26 mouse cellular contexts compared by ENCODE assay signal in the genomic region with DNA sequence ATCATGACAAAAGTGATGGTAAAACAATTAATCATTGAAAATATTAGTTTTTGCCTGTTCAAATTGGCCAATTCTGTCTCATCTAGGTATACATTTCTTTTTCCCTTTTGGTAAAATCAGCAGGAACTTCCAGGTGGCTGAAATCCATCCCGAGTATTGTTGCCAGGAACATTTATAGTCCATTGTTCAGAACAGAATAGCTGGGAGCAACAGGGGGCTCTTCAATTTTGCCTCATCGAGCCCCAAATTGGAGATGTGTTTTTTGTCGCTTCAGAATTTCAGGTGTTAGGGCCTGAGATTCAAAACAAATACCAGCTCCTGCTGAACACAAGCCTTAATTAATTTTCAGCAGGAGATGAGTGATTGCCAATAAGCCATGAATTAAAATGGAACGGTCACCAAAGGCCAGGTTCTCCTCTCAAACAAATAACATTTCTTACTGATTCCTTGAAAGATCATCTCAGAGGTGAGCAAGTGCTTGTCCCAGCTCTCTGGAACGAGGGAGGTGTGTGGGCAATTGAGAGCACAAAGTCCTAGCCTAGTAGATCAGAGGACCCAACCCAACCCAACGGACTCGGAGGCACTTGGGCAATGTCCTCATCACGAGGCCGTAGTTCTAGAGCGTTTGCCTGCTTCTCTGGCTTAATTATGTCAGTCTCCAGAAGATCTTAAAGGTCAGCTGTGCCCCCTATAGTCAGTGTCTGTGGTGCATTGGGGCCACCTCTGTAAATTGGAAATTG.
DNase-seq lines count a peak whose midpoint lies in the region; ATAC-seq and TF ChIP-seq lines count a peak whose summit lies in the region.
"Had no signal": no experiment of that assay in that cellular context is flagged by ENCODE, and none has a peak within 500 bp of the region (broad histone marks: within the 10 kb centered on the region; RNA-seq: fewer than 3 reads in every experiment).

No protein-coding gene starts in this region.

- ATAC-seq in intestine, postnatal 0 days, result peak; percentile 80
- ATAC-seq: forebrain, embryonic 14.5 days; liver, postnatal 0 days; midbrain, embryonic 16.5 days had no signal

- H3K27me3 ChIP-seq in kidney, adult 2 months (replicated peaks; ENCODE audit: control insufficient read depth, insufficient read depth, low read length), result no peaks in the 10 kb centered on the region; the same call in 1 of the 2 replicates
- no peaks in the 10 kb centered on the region for H3K27me3 ChIP-seq in intestine, postnatal 0 days (replicated peaks; ENCODE audit: control insufficient read depth, insufficient read depth, low read length)
- H3K27me3 ChIP-seq: embryonic facial prominence, embryonic 15.5 days; neural tube, embryonic 15.5 days had no signal

- no peak for TF ChIP-seq POLR2A in kidney, adult 2 months (IDR thresholded peaks at IDR 0.05; ENCODE audit: low read depth, low read length)

- peak; percentile 28 for DNase-seq in cerebellum, adult 8-10 months
- DNase-seq in cerebellum, postnatal 14 days, result no peak
- peak; percentile 80 for DNase-seq in kidney, adult 2 months
- no peak for DNase-seq in kidney, postnatal 10 days
- peak; percentile 79 for DNase-seq in brain, adult 2 months (ENCODE audit: low read depth, low spot score)
- no peak for DNase-seq in embryo, embryonic 11 days
- DNase-seq: adrenal gland, postnatal 25 days; gastrocnemius, postnatal 10 days; heart, postnatal 4 days; liver; liver, postnatal 0 days; lung, postnatal 10 days; right cerebral cortex, adult 18-20 months; right cerebral cortex, postnatal 4 days; thymus, postnatal 14 days had no signal

- no peaks in the 10 kb centered on the region for H3K36me3 ChIP-seq in kidney, adult 2 months (ENCODE audit: control insufficient read depth, insufficient read depth, low read length)
- H3K36me3 ChIP-seq in intestine, postnatal 0 days (ENCODE audit: control insufficient read depth, insufficient read depth), result no peaks in the 10 kb centered on the region
- H3K36me3 ChIP-seq: embryonic facial prominence, embryonic 15.5 days; heart, embryonic 10.5 days; limb, embryonic 10.5 days; midbrain, embryonic 10.5 days; neural tube, embryonic 15.5 days had no signal

- TF ChIP-seq CTCF in kidney, adult 2 months (conservative IDR thresholded peaks at IDR 0.05; ENCODE audit: insufficient read depth, insufficient read length, low read depth, low read length), result no peak
- no peak; the same call in 1 of the 2 replicates for TF ChIP-seq CTCF in intestine, postnatal 0 days (IDR thresholded peaks at IDR 0.05; ENCODE audit: low read depth)

- H3K27ac ChIP-seq in kidney, adult 2 months (ENCODE audit: insufficient read depth, low read depth, low read length), result 0 out of 2 replicates have a peak overlapping the region, but pooled peaks have one; percentile 18
- no peak overlapping the region for H3K27ac ChIP-seq in intestine, postnatal 0 days (ENCODE audit: low read depth, low read length)
- H3K27ac ChIP-seq: embryonic facial prominence, embryonic 15.5 days; heart, embryonic 10.5 days; hindbrain, embryonic 14.5 days; kidney, postnatal 0 days; limb, embryonic 10.5 days; midbrain, embryonic 10.5 days; neural tube, embryonic 15.5 days had no signal

- H3K4me2 ChIP-seq in intestine, postnatal 0 days (replicated peaks; ENCODE audit: low read depth), result no peak overlapping the region
- H3K4me2 ChIP-seq: embryonic facial prominence, embryonic 15.5 days; hindbrain, embryonic 14.5 days; neural tube, embryonic 15.5 days had no signal

- H3K9ac ChIP-seq in intestine, postnatal 0 days (ENCODE audit: low read depth, low read length), result no peak overlapping the region
- H3K9ac ChIP-seq: embryonic facial prominence, embryonic 15.5 days; hindbrain, embryonic 14.5 days; liver, postnatal 0 days; neural tube, embryonic 15.5 days had no signal

- no peaks in the 10 kb centered on the region for H3K9me3 ChIP-seq in intestine, postnatal 0 days (ENCODE audit: control insufficient read depth)
- H3K9me3 ChIP-seq: embryonic facial prominence, embryonic 15.5 days; heart, embryonic 10.5 days; limb, embryonic 10.5 days; midbrain, embryonic 10.5 days; neural tube, embryonic 15.5 days had no signal

- 71% methylated on average over 10 of the region's 10 CpGs for WGBS in kidney, adult 2 months
- 63% methylated on average over 10 of the region's 10 CpGs for WGBS in intestine, postnatal 0 days

- no peak overlapping the region for H3K4me3 ChIP-seq in kidney, adult 2 months (ENCODE audit: insufficient read depth, low read depth, low read length)
- H3K4me3 ChIP-seq in intestine, postnatal 0 days (ENCODE audit: low read depth, low read length), result no peak overlapping the region
- H3K4me3 ChIP-seq: embryonic facial prominence, embryonic 15.5 days; heart, embryonic 10.5 days; limb, embryonic 10.5 days; midbrain, embryonic 10.5 days; myocyte; neural tube, embryonic 15.5 days had no signal

- H3K4me1 ChIP-seq in kidney, adult 2 months (ENCODE audit: control insufficient read depth, insufficient read depth, low read length), result peaks cover 19% of the 10 kb centered on the region
- 0 out of 2 replicates have a peak, but pooled peaks cover 3% of the 10 kb centered on the region for H3K4me1 ChIP-seq in intestine, postnatal 0 days (replicated peaks; ENCODE audit: control insufficient read depth, insufficient read depth, low read length)
- H3K4me1 ChIP-seq: embryonic facial prominence, embryonic 15.5 days; heart, embryonic 10.5 days had no signal

Comparison
In these comparisons a context has a peak if more than half of its experiments do, and no peak if none do; other contexts are left out.
1. DNase-seq: peak in cerebellum, adult 8-10 months (single experiment), kidney, adult 2 months (single experiment) and brain, adult 2 months (single experiment); none in cerebellum, postnatal 14 days (0 of 2), kidney, postnatal 10 days (single experiment) and embryo, embryonic 11 days (single experiment).